In genomic region chr12:116049236-116049635, GRCm38 (mm10) we compare ENCODE assay signal across 7 mouse cellular contexts. TPM values are rescaled to one million over a fixed set of nuclear protein-coding genes. Genes with fewer than 3 reads are reported as not detected.
DNase-seq lines count a peak whose midpoint lies in the region; ATAC-seq lines count a peak whose summit lies in the region.

No protein-coding gene starts in this region.

- peaks cover 16% of the 10 kb centered on the region for H3K4me1 ChIP-seq in lung, embryonic 15.5 days
- peaks cover 16% of the 10 kb centered on the region for H3K4me1 ChIP-seq in forebrain, embryonic 10.5 days
- peaks cover 17% of the 10 kb centered on the region for H3K4me1 ChIP-seq in limb, embryonic 10.5 days
- peaks cover 14% of the 10 kb centered on the region for H3K4me1 ChIP-seq in stomach, embryonic 16.5 days (ENCODE audit: control insufficient read depth, insufficient read depth, low read length)

- no peak for DNase-seq in lung, postnatal 36 days
- no peak for DNase-seq in forebrain, embryonic 10.5 days (ENCODE audit: extremely low spot score, low spot score)
- no peak for DNase-seq in limb, embryonic 10.5 days (ENCODE audit: low spot score)
- DNase-seq in retina, embryonic 14.5 days (ENCODE audit: low spot score): no peak

- no peaks in the 10 kb centered on the region for H3K27me3 ChIP-seq in lung, embryonic 15.5 days
- H3K27me3 ChIP-seq in forebrain, embryonic 10.5 days (ENCODE audit: poor library complexity, severe bottlenecking): no peaks in the 10 kb centered on the region
- H3K27me3 ChIP-seq in limb, embryonic 10.5 days (ENCODE audit: low read depth, poor library complexity, severe bottlenecking): no peaks in the 10 kb centered on the region
- no peaks in the 10 kb centered on the region for H3K27me3 ChIP-seq in stomach, embryonic 16.5 days (ENCODE audit: control insufficient read depth, insufficient read depth, low read length)

- peak overlapping the region; percentile 72 for H3K4me3 ChIP-seq in lung, embryonic 15.5 days
- H3K4me3 ChIP-seq in forebrain, embryonic 10.5 days: peak overlapping the region; percentile 84
- peak overlapping the region; percentile 89; the same call in 1 of the 2 replicates for H3K4me3 ChIP-seq in limb, embryonic 10.5 days
- H3K4me3 ChIP-seq in stomach, embryonic 16.5 days (replicated peaks; ENCODE audit: low read length): peak overlapping the region; percentile 73; the same call in 1 of the 2 replicates

- peaks cover 10% of the 10 kb centered on the region for H3K36me3 ChIP-seq in lung, embryonic 15.5 days
- peaks cover 51% of the 10 kb centered on the region for H3K36me3 ChIP-seq in forebrain, embryonic 10.5 days (replicated peaks)
- H3K36me3 ChIP-seq in limb, embryonic 10.5 days: peaks cover 48% of the 10 kb centered on the region
- no peaks in the 10 kb centered on the region; the same call in 1 of the 2 replicates for H3K36me3 ChIP-seq in stomach, embryonic 16.5 days (ENCODE audit: control insufficient read depth, insufficient read depth, low read length)

- H3K9me3 ChIP-seq in lung, embryonic 15.5 days: no peaks in the 10 kb centered on the region
- H3K9me3 ChIP-seq in forebrain, embryonic 10.5 days: peaks cover 28% of the 10 kb centered on the region
- no peaks in the 10 kb centered on the region for H3K9me3 ChIP-seq in limb, embryonic 10.5 days (replicated peaks)
- H3K9me3 ChIP-seq in stomach, embryonic 16.5 days (replicated peaks; ENCODE audit: control insufficient read depth, low read length): no peaks in the 10 kb centered on the region

- H3K9ac ChIP-seq in lung, embryonic 15.5 days: no peak overlapping the region
- H3K9ac ChIP-seq in stomach, embryonic 16.5 days (ENCODE audit: low read length): peak overlapping the region; percentile 85; the same call in 1 of the 2 replicates

- WGBS in lung, embryonic 15.5 days: 51% methylated on average over 3 of the region's 3 CpGs
- WGBS in forebrain, embryonic 10.5 days: 89% methylated on average over 3 of the region's 3 CpGs
- WGBS in limb, embryonic 10.5 days: 91% methylated on average over 3 of the region's 3 CpGs
- WGBS in stomach, embryonic 16.5 days: 47% methylated on average over 3 of the region's 3 CpGs

- H3K27ac ChIP-seq in lung, embryonic 15.5 days: no peak overlapping the region
- peak overlapping the region; percentile 99; the same call in 1 of the 2 replicates for H3K27ac ChIP-seq in forebrain, embryonic 10.5 days
- 0 out of 2 replicates have a peak overlapping the region, but pooled peaks have one; percentile 20 for H3K27ac ChIP-seq in limb, embryonic 10.5 days
- H3K27ac ChIP-seq in stomach, embryonic 16.5 days (ENCODE audit: low read length): no peak overlapping the region

- H3K4me2 ChIP-seq in lung, embryonic 15.5 days: peak overlapping the region; percentile 57
- peak overlapping the region; percentile 86 for H3K4me2 ChIP-seq in stomach, embryonic 16.5 days (ENCODE audit: low read depth, low read length)

- no peak for ATAC-seq in lung, embryonic 15.5 days (ENCODE audit: borderline replicate concordance, extremely low read depth, low FRiP score, low TSS enrichment)
- no peak for ATAC-seq in stomach, embryonic 16.5 days (ENCODE audit: insufficient read depth, low FRiP score)
- ATAC-seq in monocyte, adult 5-6 weeks (replicated peaks; ENCODE audit: insufficient number of reproducible peaks, low FRiP score, low TSS enrichment, poor library complexity, severe bottlenecking): no peak

RNA-seq across cellular contexts. Expression of gene Zfp386, which starts 1.7 kb away (rescaled TPM):
- 43.7 and 44.3 TPM in 2 replicates for polyA plus RNA-seq in lung, embryonic 15.5 days (2015; fragmentation: Nextera tagmentation; extraction: Ambion mirVana)
- 60.6 and 62.0 TPM in 2 replicates for polyA plus RNA-seq in forebrain, embryonic 10.5 days (2016; fragmentation: Nextera tagmentation; extraction: Ambion mirVana)
- 51.6 and 59.9 TPM in 2 replicates for polyA plus RNA-seq in limb, embryonic 10.5 days (2016; fragmentation: Nextera tagmentation; extraction: Ambion mirVana)
- 35.6 and 35.9 TPM in 2 replicates for polyA plus RNA-seq in stomach, embryonic 16.5 days (2015; fragmentation: Nextera tagmentation; extraction: Ambion mirVana)
- 36.1 to 55.1 TPM (median 37.0 TPM) in 3 replicates for total RNA-seq in monocyte, adult 5-6 weeks (2017)

RNA-seq across cellular contexts. Expression of gene Vipr2, which starts 28.3 kb away (rescaled TPM):
- polyA plus RNA-seq in lung, embryonic 15.5 days (2015; fragmentation: Nextera tagmentation; extraction: Ambion mirVana): 2.6 and 3.3 TPM in 2 replicates
- 2.9 and 3.2 TPM in 2 replicates for polyA plus RNA-seq in forebrain, embryonic 10.5 days (2016; fragmentation: Nextera tagmentation; extraction: Ambion mirVana)
- 0.82 and 1.8 TPM in 2 replicates for polyA plus RNA-seq in limb, embryonic 10.5 days (2016; fragmentation: Nextera tagmentation; extraction: Ambion mirVana)
- 8.9 and 10.3 TPM in 2 replicates for polyA plus RNA-seq in stomach, embryonic 16.5 days (2015; fragmentation: Nextera tagmentation; extraction: Ambion mirVana)
- 0.49 TPM in 1 of 3 replicates, not detected in the others for total RNA-seq in monocyte, adult 5-6 weeks (2017)

Comparison
In these comparisons a context has a peak if more than half of its experiments do, and no peak if none do; other contexts are left out.
1. H3K27ac ChIP-seq: peak in forebrain, embryonic 10.5 days (single experiment) and limb, embryonic 10.5 days (single experiment); none in lung, embryonic 15.5 days (single experiment) and stomach, embryonic 16.5 days (single experiment).
2. Peak in every context shown above with its lines, with median percentiles within 50 percentile points of each other: H3K4me3 ChIP-seq.